Mouse (Mus musculus) spleen, adult 2 months (tissue): ENCODE measurements at regions not wholly inside any gene's neighbourhood (a gene's known extent, or its start where the extent isn't known, plus 50 kb on each side); places are given as distances from the start of the nearest gene placed in this dataset.

Experiments used
- CTCF ChIP-seq: fragments of 200-500 bp; IDR thresholded peaks from 2 replicates; pipeline ENCODE4 v1.5.1; 2011; ENCODE audit warnings: mild to moderate bottlenecking, inconsistent platforms; ENCODE audit not compliant: insufficient read depth, insufficient read length, insufficient replicate concordance; ENCODE audit errors: extremely low read depth
- POLR2A ChIP-seq: fragments of 200-500 bp; IDR thresholded peaks from 2 replicates; pipeline ENCODE4 v1.6.1; 2011; ENCODE audit warnings: low read depth, low read length, inconsistent platforms

DNA sequence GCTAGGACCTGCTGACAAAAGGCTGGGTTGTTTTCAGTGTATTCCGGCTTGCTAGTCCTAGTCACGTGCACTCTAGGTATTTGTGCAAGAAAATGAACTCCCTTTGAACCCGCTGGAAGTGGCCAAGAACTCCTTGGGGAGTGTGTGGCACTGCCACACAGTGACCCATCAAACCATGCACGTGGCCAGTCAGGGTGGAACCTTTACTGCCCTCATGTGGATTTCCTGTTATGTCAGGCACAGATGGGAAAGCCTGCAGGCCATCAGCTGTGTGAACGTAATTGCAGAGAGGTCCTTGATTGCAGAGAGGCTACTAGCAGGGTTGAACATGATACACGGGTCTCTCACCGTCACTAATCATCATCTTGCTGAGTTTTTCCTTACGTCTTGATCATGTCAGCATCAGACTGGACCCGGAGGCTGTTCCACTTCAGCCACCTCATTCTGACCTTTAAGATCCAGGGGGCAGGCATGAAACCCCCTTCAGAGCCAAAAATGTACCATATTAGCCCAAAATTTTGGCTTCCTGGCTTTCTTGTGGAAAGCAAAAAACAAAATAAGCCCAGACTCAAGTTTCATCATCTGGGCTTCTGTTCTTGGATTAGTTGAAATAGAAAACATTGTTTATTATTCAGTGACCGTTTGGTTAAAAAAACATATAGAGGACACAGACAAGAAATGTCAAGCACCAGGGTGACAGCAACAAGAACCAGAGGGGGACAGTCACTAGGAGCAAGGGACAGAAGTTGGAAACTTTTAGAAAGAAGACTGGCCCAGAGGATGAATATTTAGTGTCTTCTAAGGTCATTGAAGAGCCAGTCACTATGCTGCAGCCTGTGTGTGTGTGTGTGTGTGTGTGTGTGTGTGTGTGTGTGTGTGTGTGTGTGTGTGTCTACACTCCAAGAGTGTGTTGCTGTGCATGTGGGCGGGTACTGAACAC lies 75.0 kb downstream of the Fam110c start:
- no peak for TF ChIP-seq POLR2A
- no peak for TF ChIP-seq CTCF
